Mouse (Mus musculus) neural tube, embryonic 15.5 days (tissue): Measurements from ENCODE around the gene Tdrd5. TPM values are rescaled to one million over a fixed set of nuclear protein-coding genes. Genes with fewer than 3 reads are reported as not detected.
"Not testable (repeated sequence)": the region's sequence is repeated elsewhere in the genome, so short reads cannot be mapped to it uniquely, and the experiment has no call there.

Source experiments
- ATAC-seq: fragments of 200-750 bp; cut with Nextera tagmentation; 2 replicates; pipeline ENCODE4 v1.8.0; 2017; ENCODE audit warnings: mild to moderate bottlenecking, moderate TSS enrichment, moderate library complexity; ENCODE audit not compliant: low FRiP score
- H3K27ac ChIP-seq: fragments of 300-500 bp; sonication (generic); replicated peaks from 2 replicates; pipeline ENCODE4 v1.5.1; 2015; ENCODE audit warnings: mild to moderate bottlenecking, inconsistent platforms
- H3K27me3 ChIP-seq: fragments of 300-500 bp; sonication (generic); replicated peaks from 2 replicates; pipeline ENCODE4 v1.6.1; 2015; ENCODE audit warnings: inconsistent platforms
- H3K36me3 ChIP-seq: fragments of 300-500 bp; sonication (generic); 2 replicates; pipeline ENCODE4 v1.6.1; 2015; ENCODE audit warnings: inconsistent platforms
- H3K4me1 ChIP-seq: fragments of 300-500 bp; sonication (generic); 2 replicates; pipeline ENCODE4 v1.6.1; 2015; ENCODE audit warnings: inconsistent platforms
- H3K4me2 ChIP-seq: fragments of 300-500 bp; sonication (generic); 2 replicates; pipeline ENCODE4 v1.6.1; 2015; ENCODE audit warnings: inconsistent platforms, mild to moderate bottlenecking, moderate library complexity
- H3K4me3 ChIP-seq: fragments of 300-500 bp; sonication (generic); replicated peaks from 2 replicates; pipeline ENCODE4 v1.5.1; 2015; ENCODE audit warnings: mild to moderate bottlenecking, inconsistent platforms
- H3K9ac ChIP-seq: fragments of 300-500 bp; sonication (generic); replicated peaks from 2 replicates; pipeline ENCODE4 v1.6.1; 2015; ENCODE audit warnings: mild to moderate bottlenecking, inconsistent platforms
- H3K9me3 ChIP-seq: fragments of 300-500 bp; sonication (generic); replicated peaks from 2 replicates; pipeline ENCODE4 v1.6.1; 2016; ENCODE audit warnings: inconsistent platforms
- WGBS: fragments of 180-500 bp; shearing (Covaris S2); methylation state at CpG from one replicate; pipeline ENCODE4 v1.1.7; 2015; ENCODE audit warnings: mixed read lengths; 5-methylcytosine and 5-hydroxymethylcytosine counted together
- polyA plus RNA-seq: library from polyadenylated mRNA; unstranded; fragments of >200 nt; fragmentation: Nextera tagmentation; extraction: Ambion mirVana; gene quantifications from 2 replicates; pipeline ENCODE4 v1.2.1, GENCODE M21; 2015

Gene Tdrd5
- 0.77 and 1.3 TPM in 2 replicates for polyA plus RNA-seq

GRCm38 (mm10) chr1:156302911-156303749 is at the start of gene Tdrd5:
TSS of gene Tdrd5 (minus strand) at chr1:156303664.
- H3K4me2 ChIP-seq = peak within 1 kb of the TSS; percentile 98
- H3K9me3 ChIP-seq = no peaks in the 10 kb centered on the region
- under 1% methylated on average over 74 of the region's 85 CpGs for WGBS
- peak within 1 kb of the TSS; percentile 56 for H3K9ac ChIP-seq
- no peaks in the 10 kb centered on the region for H3K36me3 ChIP-seq
- H3K4me1 ChIP-seq = peaks cover 9% of the 10 kb centered on the region; the same call in 1 of the 2 replicates
- no peak within 1 kb of the TSS for H3K27ac ChIP-seq
- H3K4me3 ChIP-seq = peak within 1 kb of the TSS; percentile 75
- peak; percentile 91 for ATAC-seq
- peaks cover 39% of the 10 kb centered on the region for H3K27me3 ChIP-seq

- ATAC-seq = no peak
- 97% methylated on average over 2 of the region's 2 CpGs for WGBS
- H3K36me3 ChIP-seq = no peaks in the 10 kb centered on the region
Observed at GRCm38 (mm10) chr1:156352466-156352865, 49.0 kb upstream of the Tdrd5 start.

GRCm38 (mm10) chr1:156350441-156350840 is 47.0 kb upstream of the Tdrd5 start:
- Histone ChIP-seq H3K36me3 (no peaks in the 10 kb centered on the region), H3K4me3 (no peak overlapping the region), H3K4me1 (no peaks in the 10 kb centered on the region), H3K9me3 (no peaks in the 10 kb centered on the region), H3K9ac (no peak overlapping the region), H3K27ac (no peak overlapping the region), H3K4me2 (no peak overlapping the region), H3K27me3 (no peaks in the 10 kb centered on the region)
- no peak for ATAC-seq
- 91% methylated on average over 4 of the region's 4 CpGs for WGBS

More at GRCm38 (mm10) chr1:156352466-156352865, 49.0 kb upstream of the Tdrd5 start:
- no peak overlapping the region for H3K4me3 ChIP-seq
- H3K9ac ChIP-seq = no peak overlapping the region
- H3K4me2 ChIP-seq = no peak overlapping the region
- H3K4me1 ChIP-seq = no peaks in the 10 kb centered on the region
- H3K27ac ChIP-seq = no peak overlapping the region
- H3K9me3 ChIP-seq = no peaks in the 10 kb centered on the region
- no peaks in the 10 kb centered on the region for H3K27me3 ChIP-seq

GRCm38 (mm10) chr1:156349031-156349430 is 45.6 kb upstream of the Tdrd5 start:
- no peak for ATAC-seq
- 75% methylated on average over 4 of the region's 4 CpGs for WGBS

GRCm38 (mm10) chr1:156345633-156346032 is 42.2 kb upstream of the Tdrd5 start:
- no peaks in the 10 kb centered on the region for H3K4me1 ChIP-seq
- no peak for ATAC-seq
- no peaks in the 10 kb centered on the region for H3K27me3 ChIP-seq
- no peak overlapping the region for H3K9ac ChIP-seq
- no peak overlapping the region for H3K4me3 ChIP-seq
- no peaks in the 10 kb centered on the region for H3K9me3 ChIP-seq
- no peak overlapping the region for H3K27ac ChIP-seq
- H3K36me3 ChIP-seq = no peaks in the 10 kb centered on the region
- no peak overlapping the region for H3K4me2 ChIP-seq
- WGBS = 95% methylated on average over 4 of the region's 4 CpGs

More at GRCm38 (mm10) chr1:156349031-156349430, 45.6 kb upstream of the Tdrd5 start:
- Histone ChIP-seq H3K4me1 (no peaks in the 10 kb centered on the region), H3K4me2 (no peak overlapping the region), H3K27me3 (no peaks in the 10 kb centered on the region), H3K36me3 (no peaks in the 10 kb centered on the region), H3K27ac (no peak overlapping the region), H3K9ac (no peak overlapping the region), H3K9me3 (no peaks in the 10 kb centered on the region), H3K4me3 (no peak overlapping the region)

- Histone ChIP-seq H3K27ac (no peak overlapping the region), H3K4me2 (no peak overlapping the region), H3K9me3 (no peaks in the 10 kb centered on the region), H3K36me3 (no peaks in the 10 kb centered on the region), H3K4me1 (no peaks in the 10 kb centered on the region), H3K9ac (no peak overlapping the region), H3K27me3 (no peaks in the 10 kb centered on the region), H3K4me3 (no peak overlapping the region)
- no peak for ATAC-seq
- WGBS = 69% methylated on average over 4 of the region's 4 CpGs
Observed at GRCm38 (mm10) chr1:156344433-156344832, 41.0 kb upstream of the Tdrd5 start.

- Histone ChIP-seq H3K36me3 (no peaks in the 10 kb centered on the region), H3K4me2 (no peak overlapping the region), H3K27me3 (no peaks in the 10 kb centered on the region), H3K9me3 (no peaks in the 10 kb centered on the region), H3K9ac (no peak overlapping the region), H3K4me3 (no peak overlapping the region), H3K4me1 (no peaks in the 10 kb centered on the region), H3K27ac (no peak overlapping the region)
- ATAC-seq = no peak
- WGBS = 77% methylated on average over 4 of the region's 4 CpGs
Observed at GRCm38 (mm10) chr1:156340847-156341246, 37.4 kb upstream of the Tdrd5 start.

GRCm38 (mm10) chr1:156323126-156323525 is 19.7 kb upstream of the Tdrd5 start:
- WGBS = 89% methylated on average over 9 of the region's 9 CpGs
- Histone ChIP-seq H3K27me3 (no peaks in the 10 kb centered on the region), H3K36me3 (no peaks in the 10 kb centered on the region), H3K4me2 (no peak overlapping the region), H3K9ac (no peak overlapping the region), H3K4me1 (no peaks in the 10 kb centered on the region), H3K27ac (no peak overlapping the region), H3K4me3 (no peak overlapping the region), H3K9me3 (no peaks in the 10 kb centered on the region)
- no peak for ATAC-seq

- 3% methylated on average over 29 of the region's 29 CpGs for WGBS
- peaks cover 35% of the 10 kb centered on the region for H3K27me3 ChIP-seq
- H3K27ac ChIP-seq = no peak within 1 kb of the TSS
Observed at GRCm38 (mm10) chr1:156310630-156311029, 7.2 kb upstream of the Tdrd5 start, which contains the start of gene Nphs2. TSS of gene Nphs2 (plus strand) at chr1:156310727.

GRCm38 (mm10) chr1:156308595-156308994 is 5.1 kb upstream of the Tdrd5 start:
- 90% methylated on average over 1 of the region's 1 CpGs for WGBS
- Histone ChIP-seq H3K9ac (no peak overlapping the region), H3K4me1 (peaks cover 9% of the 10 kb centered on the region; the same call in 1 of the 2 replicates), H3K36me3 (no peaks in the 10 kb centered on the region), H3K4me2 (no peak overlapping the region), H3K27me3 (peaks cover 47% of the 10 kb centered on the region), H3K9me3 (no peaks in the 10 kb centered on the region), H3K27ac (no peak overlapping the region), H3K4me3 (no peak overlapping the region)
- no peak for ATAC-seq

More at GRCm38 (mm10) chr1:156310630-156311029, 7.2 kb upstream of the Tdrd5 start, which contains the start of gene Nphs2:
- no peaks in the 10 kb centered on the region for H3K9me3 ChIP-seq
- peaks cover 6% of the 10 kb centered on the region; the same call in 1 of the 2 replicates for H3K4me1 ChIP-seq
- peak within 1 kb of the TSS; percentile 17 for H3K4me3 ChIP-seq
- no peaks in the 10 kb centered on the region for H3K36me3 ChIP-seq
- H3K4me2 ChIP-seq = peak within 1 kb of the TSS; percentile 49
- H3K9ac ChIP-seq = no peak within 1 kb of the TSS
- ATAC-seq = no peak

GRCm38 (mm10) chr1:156290016-156290415 is 13.4 kb downstream of the Tdrd5 start:
- ATAC-seq = no peak
- 95% methylated on average over 6 of the region's 6 CpGs for WGBS

GRCm38 (mm10) chr1:156289222-156289587 is 14.3 kb downstream of the Tdrd5 start:
- not testable (repeated sequence) for H3K4me2 ChIP-seq, H3K36me3 ChIP-seq, H3K4me3 ChIP-seq, H3K4me1 ChIP-seq, H3K27ac ChIP-seq, H3K9ac ChIP-seq, ATAC-seq, H3K9me3 ChIP-seq, H3K27me3 ChIP-seq
- 73% methylated on average over 10 of the region's 10 CpGs for WGBS

More at GRCm38 (mm10) chr1:156290016-156290415, 13.4 kb downstream of the Tdrd5 start:
- Histone ChIP-seq H3K9me3 (no peaks in the 10 kb centered on the region), H3K4me2 (no peak overlapping the region), H3K27me3 (no peaks in the 10 kb centered on the region), H3K27ac (no peak overlapping the region), H3K4me3 (no peak overlapping the region), H3K4me1 (no peaks in the 10 kb centered on the region), H3K9ac (no peak overlapping the region), H3K36me3 (no peaks in the 10 kb centered on the region)
